39 mouse cellular contexts compared by ENCODE assay signal in genomic region chr11:58784182-58784581, GRCm38 (mm10). TPM values are rescaled to one million over a fixed set of nuclear protein-coding genes. Genes with fewer than 3 reads are reported as not detected.
"Had no signal": no experiment of that assay in that cellular context is flagged by ENCODE, and none has a peak within 500 bp of the region (broad histone marks: within the 10 kb centered on the region; RNA-seq: fewer than 3 reads in every experiment).

No protein-coding gene starts in this region.

- H3K27me3 ChIP-seq: embryonic facial prominence, embryonic 12.5 days; embryonic facial prominence, embryonic 13.5 days; embryonic facial prominence, embryonic 15.5 days; forebrain, embryonic 12.5 days; forebrain, embryonic 13.5 days; forebrain, embryonic 15.5 days had no signal

- DNase-seq: cerebellum, adult 2 months; cerebellum, adult 8-10 months; cerebellum, adult 9-10 months; cerebellum, adult 9-11 months; cerebellum, postnatal 10 days; cerebellum, postnatal 14 days; cerebellum, postnatal 25 days; cerebellum, postnatal 36 days; embryo, embryonic 11 days; forebrain, postnatal 0 days; gastrocnemius, adult 2 months; gastrocnemius, postnatal 10 days; gastrocnemius, postnatal 14 days; gastrocnemius, postnatal 25 days; gastrocnemius, postnatal 36 days; heart, adult 11 months; heart, adult 18-20 months had no signal

- H3K36me3 ChIP-seq: embryonic facial prominence, embryonic 10.5 days; embryonic facial prominence, embryonic 12.5 days; embryonic facial prominence, embryonic 13.5 days; embryonic facial prominence, embryonic 15.5 days; forebrain, embryonic 10.5 days; forebrain, embryonic 12.5 days; forebrain, embryonic 15.5 days had no signal

- H3K4me1 ChIP-seq: embryonic facial prominence, embryonic 10.5 days; embryonic facial prominence, embryonic 12.5 days; embryonic facial prominence, embryonic 13.5 days; embryonic facial prominence, embryonic 15.5 days had no signal

- H3K4me2 ChIP-seq: embryonic facial prominence, embryonic 12.5 days; embryonic facial prominence, embryonic 13.5 days; embryonic facial prominence, embryonic 15.5 days; forebrain, embryonic 12.5 days; forebrain, embryonic 13.5 days; forebrain, embryonic 15.5 days had no signal

- H3K27ac ChIP-seq: embryonic facial prominence, embryonic 10.5 days; embryonic facial prominence, embryonic 12.5 days; embryonic facial prominence, embryonic 13.5 days; embryonic facial prominence, embryonic 15.5 days; forebrain, embryonic 10.5 days; forebrain, embryonic 12.5 days; forebrain, embryonic 13.5 days; forebrain, embryonic 15.5 days; gastrocnemius, adult 2 months had no signal

- ATAC-seq: forebrain, embryonic 13.5 days; forebrain, embryonic 14.5 days; forebrain, embryonic 15.5 days; forebrain, embryonic 16.5 days; forebrain, postnatal 0 days had no signal

- H3K9me3 ChIP-seq: embryonic facial prominence, embryonic 10.5 days; embryonic facial prominence, embryonic 12.5 days; embryonic facial prominence, embryonic 13.5 days; embryonic facial prominence, embryonic 15.5 days; forebrain, embryonic 10.5 days; forebrain, embryonic 12.5 days; forebrain, embryonic 13.5 days; forebrain, embryonic 15.5 days had no signal

- H3K4me3 ChIP-seq: embryonic facial prominence, embryonic 10.5 days; embryonic facial prominence, embryonic 12.5 days; embryonic facial prominence, embryonic 13.5 days; embryonic facial prominence, embryonic 15.5 days; erythroblast, embryonic 14.5 days; forebrain, embryonic 10.5 days; forebrain, embryonic 12.5 days; forebrain, embryonic 13.5 days; forebrain, embryonic 15.5 days; gastrocnemius, adult 2 months had no signal

- H3K9ac ChIP-seq: embryonic facial prominence, embryonic 12.5 days; embryonic facial prominence, embryonic 13.5 days; embryonic facial prominence, embryonic 15.5 days; forebrain, embryonic 12.5 days; forebrain, embryonic 13.5 days; forebrain, embryonic 15.5 days; forebrain, postnatal 0 days had no signal

RNA-seq across cellular contexts. Expression of gene Olfr314, which starts 1.4 kb away (rescaled TPM):
- total RNA-seq: common myeloid progenitor, adult 5-6 weeks; forebrain, postnatal 0 days; gastrocnemius, adult 18-20 months; gastrocnemius, adult 2 months; gastrocnemius, adult 8-10 months; gastrocnemius, postnatal 10 days; gastrocnemius, postnatal 14 days; gastrocnemius, postnatal 25 days; gastrocnemius, postnatal 36 days; gastrocnemius, postnatal 4 days; granulocyte monocyte progenitor cell, adult 5-6 weeks; heart, adult 18-20 months had no signal
- polyA plus RNA-seq: cerebellum, adult 2 months; cortical plate, adult 2 months; embryonic facial prominence, embryonic 10.5 days; embryonic facial prominence, embryonic 11.5 days; embryonic facial prominence, embryonic 12.5 days; embryonic facial prominence, embryonic 13.5 days; embryonic facial prominence, embryonic 14.5 days; embryonic facial prominence, embryonic 15.5 days; erythroblast, embryonic 14.5 days; forebrain, embryonic 10.5 days; forebrain, embryonic 11.5 days; forebrain, embryonic 12.5 days; forebrain, embryonic 13.5 days; forebrain, embryonic 14.5 days; forebrain, embryonic 15.5 days; forebrain, embryonic 16.5 days; forebrain, postnatal 0 days; frontal cortex, adult 2 months; gonadal fat pad, adult 2 months had no signal

RNA-seq across cellular contexts. Expression of gene Olfr315, which starts 11.2 kb away (rescaled TPM):
- total RNA-seq: common myeloid progenitor, adult 5-6 weeks; gastrocnemius, adult 18-20 months; gastrocnemius, adult 2 months; gastrocnemius, adult 8-10 months; gastrocnemius, postnatal 10 days; gastrocnemius, postnatal 14 days; gastrocnemius, postnatal 25 days; gastrocnemius, postnatal 36 days; gastrocnemius, postnatal 4 days; granulocyte monocyte progenitor cell, adult 5-6 weeks; heart, adult 18-20 months had no signal
- polyA plus RNA-seq: cerebellum, adult 2 months; cortical plate, adult 2 months; embryonic facial prominence, embryonic 10.5 days; embryonic facial prominence, embryonic 11.5 days; embryonic facial prominence, embryonic 12.5 days; embryonic facial prominence, embryonic 13.5 days; embryonic facial prominence, embryonic 15.5 days; erythroblast, embryonic 14.5 days; forebrain, embryonic 10.5 days; forebrain, embryonic 11.5 days; forebrain, embryonic 12.5 days; forebrain, embryonic 13.5 days; forebrain, embryonic 14.5 days; forebrain, embryonic 15.5 days; forebrain, embryonic 16.5 days; forebrain, postnatal 0 days; frontal cortex, adult 2 months; gonadal fat pad, adult 2 months had no signal

RNA-seq across cellular contexts. Expression of gene Fam183b, which starts 17.6 kb away (rescaled TPM):
- total RNA-seq: common myeloid progenitor, adult 5-6 weeks; gastrocnemius, adult 18-20 months; gastrocnemius, adult 2 months; gastrocnemius, adult 8-10 months; gastrocnemius, postnatal 10 days; gastrocnemius, postnatal 14 days; gastrocnemius, postnatal 25 days; gastrocnemius, postnatal 36 days; granulocyte monocyte progenitor cell, adult 5-6 weeks; heart, adult 18-20 months had no signal
- polyA plus RNA-seq: embryonic facial prominence, embryonic 13.5 days; erythroblast, embryonic 14.5 days had no signal

RNA-seq across cellular contexts. Expression of gene Olfr313, which starts 30.6 kb away (rescaled TPM):
- total RNA-seq: common myeloid progenitor, adult 5-6 weeks; forebrain, postnatal 0 days; gastrocnemius, adult 18-20 months; gastrocnemius, adult 2 months; gastrocnemius, adult 8-10 months; gastrocnemius, postnatal 10 days; gastrocnemius, postnatal 14 days; gastrocnemius, postnatal 25 days; gastrocnemius, postnatal 36 days; gastrocnemius, postnatal 4 days; granulocyte monocyte progenitor cell, adult 5-6 weeks; heart, adult 18-20 months had no signal
- polyA plus RNA-seq: cerebellum, adult 2 months; cortical plate, adult 2 months; embryonic facial prominence, embryonic 10.5 days; embryonic facial prominence, embryonic 11.5 days; embryonic facial prominence, embryonic 12.5 days; embryonic facial prominence, embryonic 13.5 days; erythroblast, embryonic 14.5 days; forebrain, embryonic 10.5 days; forebrain, embryonic 12.5 days; forebrain, embryonic 13.5 days; forebrain, embryonic 14.5 days; forebrain, embryonic 15.5 days; forebrain, embryonic 16.5 days; forebrain, postnatal 0 days; frontal cortex, adult 2 months; gonadal fat pad, adult 2 months had no signal

RNA-seq across cellular contexts. Expression of gene Olfr316, which starts 31.6 kb away (rescaled TPM):
- total RNA-seq: common myeloid progenitor, adult 5-6 weeks; forebrain, postnatal 0 days; gastrocnemius, adult 18-20 months; gastrocnemius, adult 2 months; gastrocnemius, adult 8-10 months; gastrocnemius, postnatal 10 days; gastrocnemius, postnatal 14 days; gastrocnemius, postnatal 25 days; gastrocnemius, postnatal 36 days; gastrocnemius, postnatal 4 days; granulocyte monocyte progenitor cell, adult 5-6 weeks; heart, adult 18-20 months had no signal
- polyA plus RNA-seq: cerebellum, adult 2 months; embryonic facial prominence, embryonic 10.5 days; embryonic facial prominence, embryonic 11.5 days; embryonic facial prominence, embryonic 12.5 days; embryonic facial prominence, embryonic 13.5 days; embryonic facial prominence, embryonic 14.5 days; erythroblast, embryonic 14.5 days; forebrain, embryonic 10.5 days; forebrain, embryonic 11.5 days; forebrain, embryonic 12.5 days; forebrain, embryonic 13.5 days; forebrain, embryonic 14.5 days; forebrain, embryonic 16.5 days; gonadal fat pad, adult 2 months had no signal
